Mouse (Mus musculus): Measurements from ENCODE around the gene Cdk11b.

- TF ChIP-seq CTCF (IDR thresholded peaks at IDR 0.05; ENCODE audit: borderline replicate concordance, extremely low read depth, insufficient read depth, insufficient read length) (no peak), POLR2A (IDR thresholded peaks at IDR 0.05; ENCODE audit: borderline replicate concordance, extremely low read depth, insufficient read depth, insufficient read length, poor library complexity, severe bottlenecking) (no peak)
Measured at GRCm38 (mm10) chr4:155696261-155697255, 71.9 kb downstream of the Cdk11b start.
